Mouse (Mus musculus): ENCODE data around the gene Ano6.

DNA sequence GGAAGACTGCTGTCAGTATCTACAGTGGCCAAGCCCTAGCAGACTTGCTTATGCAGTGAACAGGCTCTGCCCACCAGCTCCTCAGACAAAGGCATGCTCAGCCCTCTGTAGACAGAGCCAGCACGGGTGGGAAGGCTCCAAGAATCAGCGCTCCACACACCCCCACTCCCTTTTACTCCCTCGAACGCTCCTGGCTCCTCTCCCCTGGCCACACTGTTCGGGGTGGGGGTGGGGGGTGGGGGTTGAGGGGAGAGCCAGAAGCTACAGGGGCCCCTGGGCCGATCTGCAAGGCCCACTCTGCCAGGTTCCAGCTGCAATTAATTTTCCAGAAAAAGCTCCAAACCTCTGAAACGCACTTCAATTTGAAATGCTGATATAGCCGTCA is 221.7 kb downstream of the Ano6 start:
- TF ChIP-seq POLR2A (IDR thresholded peaks at IDR 0.05; ENCODE audit: control insufficient read depth, extremely low read depth, insufficient read depth, low read length, poor library complexity) (no peak), CTCF (IDR thresholded peaks at IDR 0.05; ENCODE audit: borderline replicate concordance, control insufficient read depth, extremely low read depth, insufficient read depth, low read length, poor library complexity) (no peak)

All from thymus, adult 2 months (tissue).